Mouse (Mus musculus): Measurements from ENCODE around the gene Fkbp1a. TPM values are rescaled to one million over a fixed set of nuclear protein-coding genes. Genes with fewer than 3 reads are reported as not detected.

Fkbp1a gene
- polyA plus RNA-seq, 1 experiment: 283 TPM

- Histone ChIP-seq H3K4me1 (ENCODE audit: control insufficient read depth, insufficient read depth, low read length) (no peaks in the 10 kb centered on the region), H3K4me3 (replicated peaks; ENCODE audit: insufficient read depth, low read depth, low read length) (no peak overlapping the region), H3K27ac (ENCODE audit: insufficient read depth, low read length) (no peak overlapping the region), H3K27me3 (ENCODE audit: control insufficient read depth, insufficient read depth, low read length) (no peaks in the 10 kb centered on the region)
- no peak for DNase-seq
- TF ChIP-seq POLR2A (IDR thresholded peaks at IDR 0.05; ENCODE audit: borderline replicate concordance, insufficient read depth, low read length) (no peak), CTCF (IDR thresholded peaks at IDR 0.05; ENCODE audit: borderline replicate concordance, insufficient read depth, low read depth, low read length) (no peak)
- 5% methylated on average over 1 of the region's 1 CpGs for WGBS
Measured at GRCm38 (mm10) chr2:151535961-151536617, 6.2 kb upstream of the Fkbp1a start.

GRCm38 (mm10) chr2:151536618-151536974 is 5.7 kb upstream of the Fkbp1a start:
- no peaks in the 10 kb centered on the region for H3K4me1 ChIP-seq (ENCODE audit: control insufficient read depth, insufficient read depth, low read length)
- no peak for DNase-seq
- TF ChIP-seq CTCF (IDR thresholded peaks at IDR 0.05; ENCODE audit: borderline replicate concordance, insufficient read depth, low read depth, low read length): no peak
- no peak for TF ChIP-seq POLR2A (IDR thresholded peaks at IDR 0.05; ENCODE audit: borderline replicate concordance, insufficient read depth, low read length)
- H3K27me3 ChIP-seq (ENCODE audit: control insufficient read depth, insufficient read depth, low read length): no peaks in the 10 kb centered on the region
- H3K27ac ChIP-seq (ENCODE audit: insufficient read depth, low read length): no peak overlapping the region
- H3K4me3 ChIP-seq (replicated peaks; ENCODE audit: insufficient read depth, low read depth, low read length): no peak overlapping the region
- 29% methylated on average over 5 of the region's 5 CpGs for WGBS

GRCm38 (mm10) chr2:151538646-151539045 is 3.6 kb upstream of the Fkbp1a start:
- Histone ChIP-seq H3K4me3 (replicated peaks; ENCODE audit: insufficient read depth, low read depth, low read length) (no peak overlapping the region), H3K4me1 (ENCODE audit: control insufficient read depth, insufficient read depth, low read length) (peaks cover 2% of the 10 kb centered on the region), H3K27me3 (ENCODE audit: control insufficient read depth, insufficient read depth, low read length) (no peaks in the 10 kb centered on the region), H3K27ac (ENCODE audit: insufficient read depth, low read length) (no peak overlapping the region)
- WGBS: 59% methylated on average over 4 of the region's 4 CpGs
- no peak for DNase-seq
- no peak for TF ChIP-seq CTCF (IDR thresholded peaks at IDR 0.05; ENCODE audit: borderline replicate concordance, insufficient read depth, low read depth, low read length)
- no peak for TF ChIP-seq POLR2A (IDR thresholded peaks at IDR 0.05; ENCODE audit: borderline replicate concordance, insufficient read depth, low read length)

- WGBS: under 1% methylated on average over 21 of the region's 21 CpGs
- TF ChIP-seq POLR2A (IDR thresholded peaks at IDR 0.05; ENCODE audit: borderline replicate concordance, insufficient read depth, low read length) (no peak), CTCF (IDR thresholded peaks at IDR 0.05; ENCODE audit: borderline replicate concordance, insufficient read depth, low read depth, low read length) (no peak)
Measured at GRCm38 (mm10) chr2:151543063-151543895, 996 bp downstream of the Fkbp1a start.

GRCm38 (mm10) chr2:151544673-151545072 is 2.4 kb downstream of the Fkbp1a start:
- Histone ChIP-seq H3K27ac (ENCODE audit: insufficient read depth, low read length) (peak overlapping the region; percentile 13; the same call in 1 of the 2 replicates), H3K4me3 (replicated peaks; ENCODE audit: insufficient read depth, low read depth, low read length) (no peak overlapping the region), H3K27me3 (ENCODE audit: control insufficient read depth, insufficient read depth, low read length) (no peaks in the 10 kb centered on the region), H3K4me1 (ENCODE audit: control insufficient read depth, insufficient read depth, low read length) (peaks cover 19% of the 10 kb centered on the region)
- DNase-seq: no peak
- TF ChIP-seq CTCF (IDR thresholded peaks at IDR 0.05; ENCODE audit: borderline replicate concordance, insufficient read depth, low read depth, low read length): no peak
- no peak for TF ChIP-seq POLR2A (IDR thresholded peaks at IDR 0.05; ENCODE audit: borderline replicate concordance, insufficient read depth, low read length)
- 46% methylated on average over 6 of the region's 6 CpGs for WGBS

More at GRCm38 (mm10) chr2:151543063-151543895, 996 bp downstream of the Fkbp1a start:
- peak; percentile 27 to 38 for DNase-seq
- H3K4me3 ChIP-seq (replicated peaks; ENCODE audit: insufficient read depth, low read depth, low read length): peak overlapping the region; percentile 96
- H3K27me3 ChIP-seq (ENCODE audit: control insufficient read depth, insufficient read depth, low read length): no peaks in the 10 kb centered on the region
- peaks cover 15% of the 10 kb centered on the region for H3K4me1 ChIP-seq (ENCODE audit: control insufficient read depth, insufficient read depth, low read length)
- peak overlapping the region; percentile 20 for H3K27ac ChIP-seq (ENCODE audit: insufficient read depth, low read length)

GRCm38 (mm10) chr2:151546571-151546970 is 4.3 kb downstream of the Fkbp1a start:
- H3K27ac ChIP-seq (ENCODE audit: insufficient read depth, low read length): no peak overlapping the region

GRCm38 (mm10) chr2:151549615-151550121 is 7.4 kb downstream of the Fkbp1a start:
- H3K4me3 ChIP-seq (replicated peaks; ENCODE audit: insufficient read depth, low read depth, low read length): no peak overlapping the region
- H3K27me3 ChIP-seq (ENCODE audit: control insufficient read depth, insufficient read depth, low read length): no peaks in the 10 kb centered on the region
- 84% methylated on average over 3 of the region's 3 CpGs for WGBS
- DNase-seq: no peak
- no peak overlapping the region for H3K27ac ChIP-seq (ENCODE audit: insufficient read depth, low read length)
- peaks cover 13% of the 10 kb centered on the region; the same call in 1 of the 2 replicates for H3K4me1 ChIP-seq (ENCODE audit: control insufficient read depth, insufficient read depth, low read length)
- TF ChIP-seq CTCF (IDR thresholded peaks at IDR 0.05; ENCODE audit: borderline replicate concordance, insufficient read depth, low read depth, low read length): no peak

More at GRCm38 (mm10) chr2:151546571-151546970, 4.3 kb downstream of the Fkbp1a start:
- TF ChIP-seq POLR2A (IDR thresholded peaks at IDR 0.05; ENCODE audit: borderline replicate concordance, insufficient read depth, low read length): no peak
- no peak for TF ChIP-seq CTCF (IDR thresholded peaks at IDR 0.05; ENCODE audit: borderline replicate concordance, insufficient read depth, low read depth, low read length)
- no peak for DNase-seq
- no peaks in the 10 kb centered on the region for H3K27me3 ChIP-seq (ENCODE audit: control insufficient read depth, insufficient read depth, low read length)
- peaks cover 19% of the 10 kb centered on the region for H3K4me1 ChIP-seq (ENCODE audit: control insufficient read depth, insufficient read depth, low read length)
- WGBS: 82% methylated on average over 4 of the region's 4 CpGs
- no peak overlapping the region for H3K4me3 ChIP-seq (replicated peaks; ENCODE audit: insufficient read depth, low read depth, low read length)

Measured in cerebellum, adult 2 months (tissue).